Mouse (Mus musculus): ENCODE results near the gene Olfr606. TPM values are rescaled to one million over a fixed set of nuclear protein-coding genes. Genes with fewer than 3 reads are reported as not detected.

Gene Olfr606
- polyA plus RNA-seq, 1 experiment from 2014 or later, result not detected

Small RNA genes lying within 50 kb of the gene (microRNA-seq; reads per million reads assigned to microRNA genes)
- not detected for gene Gm25774

Other genes with a start within 250 kb of the Olfr606 start
- not detected in 2 replicates for gene Olfr593, start 237.2 kb upstream of the Olfr606 start, polyA plus RNA-seq (2015; fragmentation: Nextera tagmentation; extraction: Ambion mirVana)
- not detected in 2 replicates for gene Olfr594, start 232.1 kb upstream of the Olfr606 start, polyA plus RNA-seq (2015; fragmentation: Nextera tagmentation; extraction: Ambion mirVana)
- gene Usp17ld, start 196.5 kb upstream of the Olfr606 start, polyA plus RNA-seq (2015; fragmentation: Nextera tagmentation; extraction: Ambion mirVana), result not detected in 2 replicates
- gene Olfr596, start 143.4 kb upstream of the Olfr606 start, polyA plus RNA-seq (2015; fragmentation: Nextera tagmentation; extraction: Ambion mirVana), result not detected in 2 replicates
- gene Olfr597, start 132.7 kb upstream of the Olfr606 start, polyA plus RNA-seq (2015; fragmentation: Nextera tagmentation; extraction: Ambion mirVana), result not detected in 2 replicates
- gene Olfr598, start 125.5 kb upstream of the Olfr606 start, polyA plus RNA-seq (2015; fragmentation: Nextera tagmentation; extraction: Ambion mirVana), result not detected in 2 replicates
- gene Olfr599, start 113.1 kb upstream of the Olfr606 start, polyA plus RNA-seq (2015; fragmentation: Nextera tagmentation; extraction: Ambion mirVana), result not detected in 2 replicates
- not detected in 2 replicates for gene Olfr600, start 99.4 kb upstream of the Olfr606 start, polyA plus RNA-seq (2015; fragmentation: Nextera tagmentation; extraction: Ambion mirVana)
- not detected in 2 replicates for gene Olfr601, start 86.4 kb upstream of the Olfr606 start, polyA plus RNA-seq (2015; fragmentation: Nextera tagmentation; extraction: Ambion mirVana)
- not detected in 2 replicates for gene Olfr603, start 62.9 kb upstream of the Olfr606 start, polyA plus RNA-seq (2015; fragmentation: Nextera tagmentation; extraction: Ambion mirVana)
- gene Usp17lc, start 34.0 kb upstream of the Olfr606 start, polyA plus RNA-seq (2015; fragmentation: Nextera tagmentation; extraction: Ambion mirVana), result not detected in 2 replicates
- gene Olfr605, start 3.6 kb upstream of the Olfr606 start, polyA plus RNA-seq (2015; fragmentation: Nextera tagmentation; extraction: Ambion mirVana), result not detected in 2 replicates
- not detected in 2 replicates for gene Olfr607, start 15.1 kb downstream of the Olfr606 start, polyA plus RNA-seq (2015; fragmentation: Nextera tagmentation; extraction: Ambion mirVana)
- not detected in 2 replicates for gene Olfr608, start 20.8 kb downstream of the Olfr606 start, polyA plus RNA-seq (2015; fragmentation: Nextera tagmentation; extraction: Ambion mirVana)
- not detected in 2 replicates for gene Olfr609, start 49.0 kb downstream of the Olfr606 start, polyA plus RNA-seq (2015; fragmentation: Nextera tagmentation; extraction: Ambion mirVana)
- gene Olfr610, start 63.1 kb downstream of the Olfr606 start, polyA plus RNA-seq (2015; fragmentation: Nextera tagmentation; extraction: Ambion mirVana), result not detected in 2 replicates
- gene Olfr611, start 71.8 kb downstream of the Olfr606 start, polyA plus RNA-seq (2015; fragmentation: Nextera tagmentation; extraction: Ambion mirVana), result not detected in 2 replicates
- gene Olfr612, start 93.7 kb downstream of the Olfr606 start, polyA plus RNA-seq (2015; fragmentation: Nextera tagmentation; extraction: Ambion mirVana), result not detected in 2 replicates
- gene Olfr613, start 99.0 kb downstream of the Olfr606 start, polyA plus RNA-seq (2015; fragmentation: Nextera tagmentation; extraction: Ambion mirVana), result not detected in 2 replicates
- not detected in 2 replicates for gene Olfr615, start 107.0 kb downstream of the Olfr606 start, polyA plus RNA-seq (2015; fragmentation: Nextera tagmentation; extraction: Ambion mirVana)
- gene Olfr616, start 120.1 kb downstream of the Olfr606 start, polyA plus RNA-seq (2015; fragmentation: Nextera tagmentation; extraction: Ambion mirVana), result not detected in 2 replicates
- not detected in 2 replicates for gene Olfr617, start 124.0 kb downstream of the Olfr606 start, polyA plus RNA-seq (2015; fragmentation: Nextera tagmentation; extraction: Ambion mirVana)
- not detected in 2 replicates for gene Olfr618, start 141.1 kb downstream of the Olfr606 start, polyA plus RNA-seq (2015; fragmentation: Nextera tagmentation; extraction: Ambion mirVana)
- gene Olfr619, start 151.5 kb downstream of the Olfr606 start, polyA plus RNA-seq (2015; fragmentation: Nextera tagmentation; extraction: Ambion mirVana), result not detected in 2 replicates
- not detected in 2 replicates for gene Olfr620, start 163.5 kb downstream of the Olfr606 start, polyA plus RNA-seq (2015; fragmentation: Nextera tagmentation; extraction: Ambion mirVana)
- gene Olfr622, start 193.7 kb downstream of the Olfr606 start, polyA plus RNA-seq (2015; fragmentation: Nextera tagmentation; extraction: Ambion mirVana), result not detected in 2 replicates
- gene Olfr623, start 214.7 kb downstream of the Olfr606 start, polyA plus RNA-seq (2015; fragmentation: Nextera tagmentation; extraction: Ambion mirVana), result not detected in 2 replicates
- gene Olfr624, start 222.1 kb downstream of the Olfr606 start, polyA plus RNA-seq (2015; fragmentation: Nextera tagmentation; extraction: Ambion mirVana), result 0.05 TPM in 1 of 2 replicates, not detected in the other
- gene Olfr625-ps1, start 233.7 kb downstream of the Olfr606 start, polyA plus RNA-seq (2015; fragmentation: Nextera tagmentation; extraction: Ambion mirVana), result not detected in 2 replicates